ENCODE assay signal across 9 mouse cellular contexts in the genomic region with DNA sequence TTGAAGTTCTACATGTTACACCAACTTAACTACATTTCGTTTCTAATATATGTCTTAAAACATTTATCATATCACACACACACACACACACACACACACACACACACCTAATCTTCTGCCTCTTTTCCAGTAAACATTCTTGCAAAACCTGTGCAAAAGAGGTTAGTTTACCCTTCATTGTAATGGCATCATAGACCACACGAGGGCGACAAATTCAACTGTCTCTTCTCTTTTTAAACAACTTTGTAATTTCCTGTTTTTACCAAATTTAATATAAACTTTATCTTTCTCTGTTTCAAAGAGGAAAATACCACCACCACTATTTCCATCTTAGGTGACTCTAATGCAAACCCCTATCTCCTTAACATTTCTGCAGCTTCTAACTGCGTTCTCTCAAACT.
DNase-seq lines count a peak whose midpoint lies in the region; ATAC-seq and TF ChIP-seq lines count a peak whose summit lies in the region.
"Had no signal": no experiment of that assay in that cellular context is flagged by ENCODE, and none has a peak within 500 bp of the region (broad histone marks: within the 10 kb centered on the region; RNA-seq: fewer than 3 reads in every experiment).

No protein-coding gene starts in this region.

- H3K4me1 ChIP-seq in midbrain, embryonic 11.5 days (ENCODE audit: control insufficient read depth, insufficient read depth, low read length): no peaks in the 10 kb centered on the region
- H3K4me1 ChIP-seq in midbrain, embryonic 15.5 days: no peaks in the 10 kb centered on the region
- H3K4me1 ChIP-seq in limb, embryonic 11.5 days (ENCODE audit: control insufficient read depth, insufficient read depth, low read length): no peaks in the 10 kb centered on the region
- H3K4me1 ChIP-seq: liver, embryonic 13.5 days had no signal

- no peaks in the 10 kb centered on the region for H3K36me3 ChIP-seq in midbrain, embryonic 11.5 days (ENCODE audit: control insufficient read depth, insufficient read depth, low read length)
- H3K36me3 ChIP-seq in midbrain, embryonic 15.5 days (replicated peaks): no peaks in the 10 kb centered on the region
- H3K36me3 ChIP-seq in limb, embryonic 11.5 days (ENCODE audit: control insufficient read depth, insufficient read depth, low read length): no peaks in the 10 kb centered on the region

- H3K27me3 ChIP-seq in midbrain, embryonic 11.5 days (ENCODE audit: control insufficient read depth, insufficient read depth, low read length): no peaks in the 10 kb centered on the region
- no peaks in the 10 kb centered on the region for H3K27me3 ChIP-seq in midbrain, embryonic 15.5 days (replicated peaks)
- H3K27me3 ChIP-seq in limb, embryonic 11.5 days (ENCODE audit: control insufficient read depth, insufficient read depth, low read length): no peaks in the 10 kb centered on the region
- H3K27me3 ChIP-seq: liver, embryonic 13.5 days had no signal

- no peak overlapping the region for H3K9ac ChIP-seq in midbrain, embryonic 11.5 days (ENCODE audit: low read length)
- H3K9ac ChIP-seq in midbrain, embryonic 15.5 days: no peak overlapping the region
- H3K9ac ChIP-seq in limb, embryonic 11.5 days (ENCODE audit: low read length): no peak overlapping the region
- H3K9ac ChIP-seq: liver, embryonic 13.5 days had no signal

- TF ChIP-seq CTCF in gastrocnemius, adult 2 months (IDR thresholded peaks at IDR 0.05): peak; percentile 67

- DNase-seq in gastrocnemius, adult 2 months: no peak
- no peak for DNase-seq in gastrocnemius, adult 18-20 months (ENCODE audit: low spot score)
- DNase-seq in midbrain, embryonic 11.5 days (ENCODE audit: low spot score, missing footprints): peak; percentile 91
- DNase-seq in limb, embryonic 11.5 days (ENCODE audit: low spot score): peak; percentile 52
- no peak for DNase-seq in thymus, postnatal 10 days (ENCODE audit: low spot score in 2 of 2)
- DNase-seq: liver, embryonic 13.5 days had no signal

- no peak overlapping the region for H3K4me3 ChIP-seq in gastrocnemius, adult 2 months
- H3K4me3 ChIP-seq in midbrain, embryonic 11.5 days (ENCODE audit: low read depth, low read length): no peak overlapping the region
- no peak overlapping the region for H3K4me3 ChIP-seq in midbrain, embryonic 15.5 days
- no peak overlapping the region for H3K4me3 ChIP-seq in limb, embryonic 11.5 days (ENCODE audit: low read depth, low read length)
- H3K4me3 ChIP-seq: liver, embryonic 13.5 days had no signal

- ATAC-seq in midbrain, embryonic 11.5 days (ENCODE audit: low FRiP score): no peak
- ATAC-seq in midbrain, embryonic 15.5 days (replicated peaks): no peak
- peak; percentile 76; the same call in 1 of the 2 replicates for ATAC-seq in common myeloid progenitor, adult 5-6 weeks (replicated peaks; ENCODE audit: low read depth, poor library complexity, severe bottlenecking)
- no peak for ATAC-seq in limb, embryonic 11.5 days (ENCODE audit: insufficient number of reproducible peaks, low FRiP score, low TSS enrichment, low read depth)
- ATAC-seq in megakaryocyte, adult 5-6 weeks (ENCODE audit: poor library complexity, severe bottlenecking): no peak

- H3K4me2 ChIP-seq in midbrain, embryonic 11.5 days: no peak overlapping the region
- no peak overlapping the region for H3K4me2 ChIP-seq in midbrain, embryonic 15.5 days
- no peak overlapping the region for H3K4me2 ChIP-seq in limb, embryonic 11.5 days (ENCODE audit: low read depth, severe bottlenecking)
- H3K4me2 ChIP-seq: liver, embryonic 13.5 days had no signal

- no peaks in the 10 kb centered on the region; the same call in 1 of the 2 replicates for H3K9me3 ChIP-seq in midbrain, embryonic 11.5 days (ENCODE audit: control insufficient read depth, low read length)
- H3K9me3 ChIP-seq in midbrain, embryonic 15.5 days: no peaks in the 10 kb centered on the region
- H3K9me3 ChIP-seq in limb, embryonic 11.5 days (ENCODE audit: control insufficient read depth, low read length): no peaks in the 10 kb centered on the region
- H3K9me3 ChIP-seq: liver, embryonic 13.5 days had no signal

- WGBS in midbrain, embryonic 11.5 days: 33% methylated on average over 4 of the region's 4 CpGs
- WGBS in midbrain, embryonic 15.5 days: 39% methylated on average over 4 of the region's 4 CpGs
- 31% methylated on average over 4 of the region's 4 CpGs for whole genome bisulfite sequencing in limb, embryonic 11.5 days

- intact Hi-C loops in gastrocnemius, adult 2 months (cut with DNase I): no loop called here

- H3K27ac ChIP-seq in gastrocnemius, adult 2 months: no peak overlapping the region
- H3K27ac ChIP-seq in midbrain, embryonic 11.5 days (ENCODE audit: low read depth, low read length): no peak overlapping the region
- H3K27ac ChIP-seq in midbrain, embryonic 15.5 days: no peak overlapping the region
- no peak overlapping the region for H3K27ac ChIP-seq in limb, embryonic 11.5 days (replicated peaks; ENCODE audit: low read depth, low read length)
- H3K27ac ChIP-seq: liver, embryonic 13.5 days had no signal

Comparison
In these comparisons a context has a peak if more than half of its experiments do, and no peak if none do; other contexts are left out.
1. DNase-seq: peak in midbrain, embryonic 11.5 days (single experiment) and limb, embryonic 11.5 days (single experiment); none in gastrocnemius, adult 2 months (single experiment), gastrocnemius, adult 18-20 months (single experiment) and thymus, postnatal 10 days (0 of 2).